ENCODE assay signal across 8 mouse cellular contexts in genomic region chr6:47743856-47744255, GRCm38 (mm10).
A peak's percentile ranks its signal among the peaks of the same experiment; 100 is the strongest.
DNase-seq lines count a peak whose midpoint lies in the region; ATAC-seq and TF ChIP-seq lines count a peak whose summit lies in the region.
"Not testable (repeated sequence)": the region's sequence is repeated elsewhere in the genome, so short reads cannot be mapped to it uniquely, and the experiment has no call there.

No protein-coding gene starts in this region.

- not testable (repeated sequence) for TF ChIP-seq POLR2A in heart, adult 2 months (IDR thresholded peaks at IDR 0.05; ENCODE audit: insufficient read depth, low read depth, low read length); kidney, adult 2 months (IDR thresholded peaks at IDR 0.05; ENCODE audit: low read depth, low read length)

- peak overlapping the region; percentile 40 for H3K4me2 ChIP-seq in embryonic facial prominence, embryonic 13.5 days
- H3K4me2 ChIP-seq in limb, embryonic 12.5 days: 0 out of 2 replicates have a peak overlapping the region, but pooled peaks have one; percentile 24
- H3K4me2 ChIP-seq in neural tube, embryonic 12.5 days (replicated peaks): 0 out of 2 replicates have a peak overlapping the region, but pooled peaks have one; percentile 35

- intact Hi-C loops in heart, adult 2 months (cut with DNase I): not testable (repeated sequence)

- H3K79me2 ChIP-seq in heart, adult 2 months (replicated peaks; ENCODE audit: control insufficient read depth, insufficient read depth, low read length): not testable (repeated sequence)

- WGBS in embryonic facial prominence, embryonic 13.5 days: no CpG with 5 or more reads among the region's 20 CpGs
- WGBS in heart, adult 2 months: 27% methylated on average over 7 of the region's 20 CpGs
- no CpG with 5 or more reads among the region's 20 CpGs for WGBS in kidney, adult 2 months
- WGBS in limb, embryonic 12.5 days: no CpG with 5 or more reads among the region's 20 CpGs
- no CpG with 5 or more reads among the region's 20 CpGs for WGBS in neural tube, embryonic 12.5 days

- not testable (repeated sequence) for H3K36me3 ChIP-seq in embryonic facial prominence, embryonic 13.5 days; heart, adult 2 months (ENCODE audit: control insufficient read depth, insufficient read depth, low read length); kidney, adult 2 months (ENCODE audit: control insufficient read depth, insufficient read depth, low read length); limb, embryonic 12.5 days; neural tube, embryonic 12.5 days

- not testable (repeated sequence) for TF ChIP-seq EP300 in heart, adult 2 months (IDR thresholded peaks at IDR 0.05; ENCODE audit: insufficient read depth, low read depth, low read length)

- not testable (repeated sequence) for H3K9ac ChIP-seq in embryonic facial prominence, embryonic 13.5 days; heart, adult 2 months (ENCODE audit: low read depth, low read length); limb, embryonic 12.5 days (replicated peaks); neural tube, embryonic 12.5 days

- H3K4me3 ChIP-seq in embryonic facial prominence, embryonic 13.5 days; heart, adult 2 months; kidney, adult 2 months (ENCODE audit: insufficient read depth, low read depth, low read length); limb, embryonic 12.5 days (replicated peaks); neural tube, embryonic 12.5 days: not testable (repeated sequence)

- not testable (repeated sequence) for H3K9me3 ChIP-seq in embryonic facial prominence, embryonic 13.5 days; limb, embryonic 12.5 days; neural tube, embryonic 12.5 days

- DNase-seq in B cell, adult 2 months: peak; percentile 49 to 63
- DNase-seq in cerebellum, adult 18-20 months: peak; percentile 18 to 46
- DNase-seq in heart, adult 2 months: peak; percentile 23 to 51
- DNase-seq in kidney, adult 2 months: peak; percentile 30
- DNase-seq in thymus, postnatal 14 days: peak; percentile 35

- not testable (repeated sequence) for H3K4me1 ChIP-seq in embryonic facial prominence, embryonic 13.5 days; heart, adult 2 months (ENCODE audit: control insufficient read depth, insufficient read depth, low read length); kidney, adult 2 months (ENCODE audit: control insufficient read depth, insufficient read depth, low read length); limb, embryonic 12.5 days (replicated peaks); neural tube, embryonic 12.5 days

- ATAC-seq in embryonic facial prominence, embryonic 13.5 days (ENCODE audit: insufficient number of reproducible peaks, insufficient read depth, low FRiP score, low TSS enrichment, low read depth); limb, embryonic 12.5 days (ENCODE audit: insufficient number of reproducible peaks, insufficient read depth, low FRiP score, low TSS enrichment, low read depth); neural tube, embryonic 12.5 days (ENCODE audit: low FRiP score, low read depth): not testable (repeated sequence)

- TF ChIP-seq CTCF in heart, adult 2 months (IDR thresholded peaks at IDR 0.05); kidney, adult 2 months (conservative IDR thresholded peaks at IDR 0.05; ENCODE audit: insufficient read depth, insufficient read length, low read depth, low read length): not testable (repeated sequence)

- H3K27ac ChIP-seq in embryonic facial prominence, embryonic 13.5 days; heart, adult 2 months; kidney, adult 2 months (ENCODE audit: insufficient read depth, low read depth, low read length); limb, embryonic 12.5 days; neural tube, embryonic 12.5 days: not testable (repeated sequence)

- not testable (repeated sequence) for H3K27me3 ChIP-seq in embryonic facial prominence, embryonic 13.5 days; heart, adult 2 months (ENCODE audit: control insufficient read depth, insufficient read depth, low read length); kidney, adult 2 months (replicated peaks; ENCODE audit: control insufficient read depth, insufficient read depth, low read length); limb, embryonic 12.5 days; neural tube, embryonic 12.5 days (replicated peaks)
